Mouse (Mus musculus) ovary, postnatal 36 days (tissue): ENCODE data around the gene Mettl22.

Experiments
- DNase-seq: peaks from one replicate; pipeline ENCODE4 v3.0.0; 2022; ENCODE audit warnings: low spot score, mixed read lengths

The Mettl22 gene

GRCm38 (mm10) chr16:8470603-8471481 lies at the start of gene Mettl22:
Mettl22 (plus strand) TSS chr16:8470788.
- DNase-seq: peak; percentile 90

DNA sequence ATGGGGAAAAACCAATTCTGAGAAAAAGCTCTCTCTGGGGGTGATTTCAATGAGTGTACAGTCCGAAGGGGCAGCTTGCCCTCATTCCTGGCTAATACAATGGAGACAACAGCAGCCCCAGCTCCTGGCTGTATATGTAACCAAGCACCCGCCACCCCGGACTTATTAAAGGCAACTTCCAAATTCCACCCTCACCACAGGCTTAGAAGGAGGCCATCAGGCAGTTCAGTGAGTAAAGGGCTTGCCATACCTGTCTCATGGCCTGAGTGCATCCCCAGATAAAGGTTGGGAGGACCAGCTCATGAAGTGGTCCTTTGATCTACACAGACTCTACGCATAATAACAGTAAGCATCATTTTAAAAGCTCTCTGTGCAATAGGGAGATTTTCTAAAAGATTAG lies 49.7 kb upstream of the Mettl22 start:
- DNase-seq: no peak

DNA sequence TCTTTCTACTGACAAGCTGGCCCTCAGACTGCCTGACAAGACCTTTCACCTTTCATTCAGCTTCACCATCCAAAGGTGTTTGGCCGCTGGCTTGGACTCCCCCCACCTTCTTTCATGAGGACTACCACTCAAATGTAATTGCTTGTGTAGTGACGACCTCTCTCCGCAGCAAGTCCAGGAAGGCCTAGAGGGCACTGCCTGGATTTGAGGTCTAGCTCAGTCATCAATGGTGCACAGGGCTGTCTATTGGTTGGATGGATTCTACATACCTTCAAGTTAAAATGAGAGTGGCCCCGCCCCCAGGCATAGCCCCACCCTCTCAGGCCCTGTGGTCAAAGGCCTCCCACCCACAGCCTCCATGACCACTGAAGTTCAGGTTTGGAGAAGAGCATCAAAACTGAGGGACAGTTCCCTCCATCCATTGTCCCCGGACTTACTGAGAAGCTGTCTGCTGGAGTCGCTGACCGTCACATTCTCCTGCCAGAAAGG lies 46.9 kb upstream of the Mettl22 start:
- no peak for DNase-seq

- DNase-seq: peak; percentile 8
Measured at GRCm38 (mm10) chr16:8424161-8424970, 46.2 kb upstream of the Mettl22 start.

DNA sequence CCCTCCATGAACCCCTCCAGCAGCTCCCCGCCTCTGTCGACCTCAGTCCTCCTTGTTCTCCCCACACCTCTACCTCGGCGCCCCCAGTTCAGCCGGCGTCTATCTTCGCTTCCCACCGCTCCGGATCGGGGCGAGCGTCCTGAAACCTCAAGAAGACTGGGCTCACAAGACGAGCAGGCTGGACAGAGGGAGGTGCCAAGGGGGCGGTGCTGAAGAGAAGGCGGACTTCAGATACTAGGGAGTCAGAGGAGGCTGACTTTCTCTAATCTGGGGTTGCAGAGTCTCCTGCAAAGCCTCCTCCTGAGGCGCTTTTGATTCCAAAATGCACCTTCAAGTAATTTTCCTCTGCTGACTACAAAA lies 45.6 kb upstream of the Mettl22 start, which contains the start of gene Tmem114:
Tmem114 (minus strand) TSS at position 166 of the 360 bp plus-strand sequence.
- DNase-seq: peak; percentile 59

GRCm38 (mm10) chr16:8425736-8426135 lies 44.9 kb upstream of the Mettl22 start:
- DNase-seq: no peak

- no peak for DNase-seq
Measured at GRCm38 (mm10) chr16:8429531-8429930, 41.1 kb upstream of the Mettl22 start.

DNA sequence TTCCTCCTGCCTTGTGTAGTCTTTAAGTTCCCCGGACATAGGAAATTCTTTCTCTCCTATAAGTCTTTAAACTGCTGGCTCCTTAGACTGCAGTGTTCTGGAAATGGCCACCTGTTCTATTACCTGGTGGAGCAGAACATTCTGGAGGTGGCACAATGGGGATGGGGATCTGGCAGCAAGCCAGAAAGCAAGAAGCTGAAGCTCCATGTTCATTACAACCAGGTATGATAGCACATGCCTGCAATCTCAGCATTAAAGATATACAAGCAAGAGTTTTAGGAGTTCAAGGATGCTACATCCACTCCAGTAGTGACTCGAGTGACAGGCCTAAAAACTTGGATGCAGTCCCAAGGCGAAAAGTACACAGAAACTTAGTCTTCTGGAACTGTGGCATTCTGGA lies 38.0 kb upstream of the Mettl22 start:
- DNase-seq: no peak

GRCm38 (mm10) chr16:8444911-8445310 lies 25.7 kb upstream of the Mettl22 start:
- no peak for DNase-seq

DNA sequence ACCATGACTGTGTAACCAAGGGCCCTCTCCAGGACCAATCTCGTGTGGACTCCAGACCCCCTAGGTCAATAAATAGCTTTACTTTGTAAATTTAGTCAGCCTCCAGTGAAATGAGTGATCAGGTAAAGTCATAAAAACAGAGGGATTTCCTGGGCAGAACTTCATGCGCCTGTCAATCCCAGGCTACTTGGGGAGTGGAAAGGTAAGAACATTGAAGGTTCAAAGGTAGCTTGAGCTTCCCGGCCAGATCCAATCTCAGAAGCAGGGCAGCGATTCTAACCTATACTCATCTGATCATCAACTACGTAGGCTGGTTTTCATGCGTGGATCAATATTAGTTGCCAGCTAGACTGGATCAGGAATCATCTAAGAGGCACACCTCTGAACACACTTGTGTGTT lies 24.3 kb upstream of the Mettl22 start:
- DNase-seq: no peak

DNA sequence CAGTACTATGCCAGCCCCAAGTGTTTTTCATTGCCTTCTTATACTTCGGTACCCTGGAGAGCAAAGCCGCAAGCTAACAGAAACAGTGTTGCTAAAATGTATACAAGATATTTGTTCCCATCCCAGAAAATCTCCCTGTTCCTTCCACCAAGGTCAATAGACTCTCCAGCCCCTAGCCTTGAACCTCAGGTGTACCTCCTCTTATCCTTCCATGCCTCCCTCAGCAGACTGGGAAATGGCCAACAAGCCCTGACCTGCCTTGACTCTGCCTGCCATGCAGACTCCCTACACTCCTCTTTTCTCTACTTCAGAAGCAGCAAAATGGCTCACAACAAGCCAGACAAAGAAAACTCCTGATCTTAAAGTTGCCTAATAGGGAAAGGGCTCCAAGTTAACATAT lies 17.3 kb upstream of the Mettl22 start:
- DNase-seq: no peak

DNA sequence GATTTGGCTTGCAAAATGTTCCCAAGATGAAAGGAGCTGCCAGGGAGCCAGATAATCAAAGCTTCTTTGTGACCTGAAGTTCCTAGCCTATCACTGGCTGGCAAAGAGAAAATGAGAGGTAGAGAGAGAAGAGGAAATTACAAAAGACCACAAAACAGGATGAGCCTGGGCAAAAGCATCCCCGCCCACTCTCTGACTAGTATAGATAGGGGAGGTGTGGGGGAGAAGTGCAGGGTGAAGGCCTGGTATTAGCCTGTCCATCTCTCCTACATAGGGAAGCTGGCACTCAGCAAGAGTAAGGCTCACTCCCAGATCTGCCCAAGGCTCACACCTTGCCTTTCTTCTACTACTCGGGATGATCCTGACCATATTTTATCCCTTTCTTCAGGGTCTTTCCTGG lies 15.4 kb upstream of the Mettl22 start:
- no peak for DNase-seq

DNA sequence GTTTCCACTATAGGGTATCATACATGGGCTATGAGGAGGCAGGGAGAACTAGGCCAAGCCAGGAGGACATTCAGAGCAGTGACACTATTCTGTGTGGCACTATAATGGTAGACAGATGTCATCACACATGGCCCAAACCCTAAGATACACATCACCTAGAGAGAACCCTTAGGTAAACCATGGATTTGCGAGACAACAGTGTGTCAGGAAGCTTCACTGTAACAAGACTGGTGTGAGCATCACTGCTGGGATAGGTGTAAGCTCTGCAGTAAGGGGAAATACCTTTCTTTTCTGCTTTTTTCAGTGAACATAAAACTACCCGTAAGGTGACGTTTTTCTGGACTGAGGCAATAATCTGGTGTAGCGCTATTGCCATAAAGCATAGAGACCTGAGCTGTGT lies 12.2 kb upstream of the Mettl22 start:
- DNase-seq: no peak

GRCm38 (mm10) chr16:8459098-8459497 lies 11.5 kb upstream of the Mettl22 start:
- peak; percentile 40 for DNase-seq

GRCm38 (mm10) chr16:8470132-8470531 lies 456 bp upstream of the Mettl22 start:
- DNase-seq: no peak

- DNase-seq: no peak
Measured at GRCm38 (mm10) chr16:8487396-8488005, 16.9 kb downstream of the Mettl22 start.

- DNase-seq: no peak
Measured at GRCm38 (mm10) chr16:8489340-8489739, 18.8 kb downstream of the Mettl22 start.

GRCm38 (mm10) chr16:8491743-8492490 lies 21.3 kb downstream of the Mettl22 start:
- no peak for DNase-seq

- peak; percentile 60 for DNase-seq
Measured at GRCm38 (mm10) chr16:8494268-8494667, 23.7 kb downstream of the Mettl22 start.

DNA sequence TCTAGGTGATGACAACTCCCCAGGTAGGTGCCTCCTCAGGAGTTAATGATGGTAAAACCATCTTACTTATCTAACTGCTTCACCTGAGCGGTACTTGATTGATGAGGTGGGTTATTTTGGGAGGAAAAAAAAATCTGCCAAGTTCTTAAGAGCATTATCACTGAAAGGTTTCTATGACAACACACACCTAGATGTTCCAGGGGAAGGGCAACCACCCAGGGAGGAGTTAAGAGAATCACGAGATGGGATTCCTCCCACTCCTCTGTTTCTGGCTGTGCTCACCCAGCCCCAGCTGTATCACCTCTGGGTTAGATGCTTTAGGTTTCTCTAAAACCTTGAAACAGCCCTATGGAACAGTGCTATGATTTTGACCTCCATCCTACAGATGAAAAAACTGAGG lies 26.4 kb downstream of the Mettl22 start:
- no peak for DNase-seq

- no peak for DNase-seq
Measured at GRCm38 (mm10) chr16:8504271-8504670, 33.7 kb downstream of the Mettl22 start.

DNA sequence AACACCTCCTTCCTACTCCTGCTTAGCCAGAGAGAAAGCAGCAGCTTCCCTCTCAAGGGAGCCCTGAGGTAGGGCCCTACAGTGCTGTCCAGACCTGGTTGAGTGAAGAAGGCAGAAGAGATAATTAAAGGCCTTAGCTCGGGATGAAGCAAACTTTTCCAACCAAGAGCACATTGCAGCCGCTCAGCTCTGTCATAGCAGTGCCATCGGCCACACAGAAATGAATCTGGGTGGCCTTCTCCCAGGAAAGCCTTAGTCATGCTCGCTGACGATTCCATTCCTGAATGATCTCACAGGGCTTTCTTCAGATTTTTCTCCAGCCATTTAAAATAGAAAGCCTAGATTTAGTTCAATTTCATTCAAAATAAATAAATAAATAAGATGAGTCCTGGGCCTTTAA lies 39.3 kb downstream of the Mettl22 start:
- DNase-seq: no peak
